Mouse (Mus musculus) midbrain, embryonic 14.5 days (tissue): Measurements from ENCODE around the gene Bzw2. TPM values are rescaled to one million over a fixed set of nuclear protein-coding genes. Genes with fewer than 3 reads are reported as not detected.

Experiments
- ATAC-seq: fragments of 200-750 bp; cut with Nextera tagmentation; 2 replicates; pipeline ENCODE4 v1.8.0; 2017; ENCODE audit warnings: moderate number of reproducible peaks, moderate library complexity; ENCODE audit not compliant: low FRiP score, low TSS enrichment
- DNase-seq: peaks from one replicate; pipeline ENCODE4 v3.0.0-alpha.2; 2015
- H3K27ac ChIP-seq: fragments of 300-500 bp; sonication (generic); replicated peaks from 2 replicates; pipeline ENCODE4 v1.5.1; 2014; ENCODE audit warnings: mild to moderate bottlenecking, low read depth, low read length, moderate library complexity
- H3K27me3 ChIP-seq: fragments of 300-500 bp; sonication (generic); 2 replicates; pipeline ENCODE4 v1.6.1; 2014; ENCODE audit warnings: low read length, control low read depth, mixed read lengths; ENCODE audit not compliant: control insufficient read depth, insufficient read depth
- H3K36me3 ChIP-seq: fragments of 300-500 bp; sonication (generic); 2 replicates; pipeline ENCODE4 v1.6.1; 2014; ENCODE audit warnings: low read length, control low read depth; ENCODE audit not compliant: control insufficient read depth, insufficient read depth
- H3K4me1 ChIP-seq: fragments of 300-500 bp; sonication (generic); 2 replicates; pipeline ENCODE4 v1.6.1; 2014; ENCODE audit warnings: mild to moderate bottlenecking, antibody characterized with exemption, low read length, control low read depth; ENCODE audit not compliant: control insufficient read depth, insufficient read depth
- H3K4me2 ChIP-seq: fragments of 300-500 bp; sonication (generic); 2 replicates; pipeline ENCODE4 v1.6.1; 2014; ENCODE audit warnings: mild to moderate bottlenecking, low read length, moderate library complexity
- H3K4me3 ChIP-seq: fragments of 300-500 bp; sonication (generic); replicated peaks from 2 replicates; pipeline ENCODE4 v1.5.1; 2014; ENCODE audit warnings: low read depth, low read length
- H3K9ac ChIP-seq: fragments of 300-500 bp; sonication (generic); replicated peaks from 2 replicates; pipeline ENCODE4 v1.6.1; 2014; ENCODE audit warnings: mild to moderate bottlenecking, low read length, moderate library complexity
- H3K9me3 ChIP-seq: fragments of 300-500 bp; sonication (generic); 2 replicates; pipeline ENCODE4 v1.6.1; 2016; ENCODE audit warnings: low read length, control low read depth, mixed read lengths; ENCODE audit not compliant: control insufficient read depth
- WGBS: fragments of 180-500 bp; shearing (Covaris S2); extraction: QIAGEN DNeasy Blood & Tissue Kit; methylation state at CpG from one replicate; pipeline ENCODE4 v1.1.7; 2014; 5-methylcytosine and 5-hydroxymethylcytosine counted together
- polyA plus RNA-seq: library from polyadenylated mRNA; unstranded; fragments of >200 nt; fragmentation: Nextera tagmentation; extraction: Ambion mirVana; gene quantifications from 2 replicates; pipeline ENCODE4 v1.2.1, GENCODE M21; 2014

The Bzw2 gene
- polyA plus RNA-seq, 1 experiment from 2014 or later = 484 TPM

DNA sequence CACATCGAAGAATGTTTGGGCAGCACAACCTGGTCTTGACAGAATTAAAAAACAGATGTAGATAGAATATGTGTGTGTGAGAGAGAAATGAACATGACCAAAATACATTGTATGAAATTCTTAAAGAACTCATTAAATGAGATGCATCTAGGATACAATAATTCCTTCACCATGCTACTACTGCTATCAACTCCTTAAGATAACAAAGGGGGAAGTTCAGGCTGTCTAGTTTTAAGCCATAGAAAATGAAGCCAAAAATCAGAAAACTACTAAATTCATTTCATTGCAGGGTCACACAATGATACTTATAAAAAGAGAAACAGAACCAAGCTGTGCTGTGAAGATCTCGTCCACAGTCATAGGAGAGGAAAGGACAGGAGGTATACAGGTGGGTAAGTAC lies 25.6 kb downstream of the Bzw2 start:
- DNase-seq (no peak), ATAC-seq (no peak)
- Histone ChIP-seq H3K4me3 (no peak overlapping the region), H3K27me3 (no peaks in the 10 kb centered on the region), H3K4me1 (no peaks in the 10 kb centered on the region), H3K4me2 (no peak overlapping the region), H3K9me3 (no peaks in the 10 kb centered on the region), H3K36me3 (peaks cover 43% of the 10 kb centered on the region), H3K9ac (no peak overlapping the region), H3K27ac (no peak overlapping the region)
- WGBS = 97% methylated on average over 2 of the region's 2 CpGs

DNA sequence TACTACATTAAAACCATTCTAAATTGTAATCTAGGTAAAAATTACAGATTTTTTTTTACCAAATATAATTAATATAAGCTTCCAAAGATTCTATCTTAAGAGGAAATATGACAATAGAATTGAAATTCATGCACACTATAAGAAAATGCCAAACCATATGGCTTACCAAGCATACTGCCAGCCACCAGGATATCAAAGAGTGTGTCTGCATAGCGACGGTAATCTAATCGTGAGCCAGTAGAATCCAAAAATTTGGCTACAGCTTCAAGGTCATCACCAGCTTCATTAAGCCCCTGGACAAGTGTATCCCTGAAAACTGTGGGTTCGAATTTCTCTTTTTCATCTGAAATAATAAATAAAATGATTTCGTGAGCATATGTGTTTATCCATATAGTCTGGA lies 28.1 kb downstream of the Bzw2 start:
- ATAC-seq = no peak
- H3K27ac ChIP-seq = no peak overlapping the region
- no peaks in the 10 kb centered on the region for H3K4me1 ChIP-seq
- no peaks in the 10 kb centered on the region for H3K27me3 ChIP-seq
- H3K4me3 ChIP-seq = no peak overlapping the region
- no peaks in the 10 kb centered on the region for H3K9me3 ChIP-seq
- 94% methylated on average over 5 of the region's 5 CpGs for WGBS
- DNase-seq = no peak
- H3K9ac ChIP-seq = no peak overlapping the region
- H3K36me3 ChIP-seq = peaks cover 43% of the 10 kb centered on the region
- H3K4me2 ChIP-seq = no peak overlapping the region

DNA sequence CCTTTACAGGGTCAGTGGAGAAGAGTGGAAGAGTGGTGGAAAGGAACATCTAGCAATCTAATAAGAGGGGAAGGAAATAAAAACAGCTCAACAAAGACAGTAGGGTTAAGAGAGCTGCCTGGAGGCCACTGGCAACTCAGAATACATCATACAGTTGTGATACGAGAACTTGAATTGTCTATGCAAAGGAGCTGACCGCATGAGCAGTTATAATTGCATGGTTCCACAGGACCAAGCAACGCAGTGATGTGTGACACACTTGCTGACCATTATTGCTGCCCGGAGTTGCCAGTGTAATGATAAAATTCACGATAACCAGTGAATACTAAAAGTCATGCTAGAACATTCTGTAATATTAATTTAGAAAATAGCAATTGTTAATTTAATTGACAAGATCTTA lies 31.8 kb downstream of the Bzw2 start:
- no peaks in the 10 kb centered on the region for H3K27me3 ChIP-seq
- DNase-seq = no peak
- peaks cover 55% of the 10 kb centered on the region for H3K36me3 ChIP-seq
- H3K4me3 ChIP-seq = no peak overlapping the region
- no peak overlapping the region for H3K27ac ChIP-seq
- ATAC-seq = no peak
- no peaks in the 10 kb centered on the region for H3K9me3 ChIP-seq
- H3K4me2 ChIP-seq = no peak overlapping the region
- no peaks in the 10 kb centered on the region for H3K4me1 ChIP-seq
- 92% methylated on average over 5 of the region's 5 CpGs for WGBS
- H3K9ac ChIP-seq = no peak overlapping the region

DNA sequence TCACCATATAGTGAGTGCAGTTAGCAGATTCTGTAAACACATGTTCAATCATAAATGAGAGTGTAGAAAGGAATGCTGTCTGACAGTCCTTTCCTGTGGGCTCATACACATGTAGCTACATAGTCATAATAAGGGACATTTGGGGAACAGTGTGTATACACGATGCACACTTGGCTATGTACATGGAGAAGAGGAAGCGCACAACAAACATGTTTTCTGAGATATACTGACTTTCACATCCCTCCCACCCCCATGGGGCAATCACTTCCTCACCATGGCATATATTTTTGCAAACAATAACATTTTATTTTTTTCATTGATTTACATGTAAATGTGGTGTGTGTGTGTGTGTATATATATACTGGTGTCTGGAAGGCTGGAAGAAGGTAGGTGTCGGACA lies 38.6 kb downstream of the Bzw2 start:
- Histone ChIP-seq H3K4me3 (no peak overlapping the region), H3K27me3 (no peaks in the 10 kb centered on the region), H3K9ac (no peak overlapping the region), H3K36me3 (peaks cover 85% of the 10 kb centered on the region), H3K4me2 (no peak overlapping the region), H3K4me1 (no peaks in the 10 kb centered on the region), H3K9me3 (no peaks in the 10 kb centered on the region), H3K27ac (no peak overlapping the region)
- DNase-seq = no peak
- WGBS = 98% methylated on average over 3 of the region's 3 CpGs
- no peak for ATAC-seq

DNA sequence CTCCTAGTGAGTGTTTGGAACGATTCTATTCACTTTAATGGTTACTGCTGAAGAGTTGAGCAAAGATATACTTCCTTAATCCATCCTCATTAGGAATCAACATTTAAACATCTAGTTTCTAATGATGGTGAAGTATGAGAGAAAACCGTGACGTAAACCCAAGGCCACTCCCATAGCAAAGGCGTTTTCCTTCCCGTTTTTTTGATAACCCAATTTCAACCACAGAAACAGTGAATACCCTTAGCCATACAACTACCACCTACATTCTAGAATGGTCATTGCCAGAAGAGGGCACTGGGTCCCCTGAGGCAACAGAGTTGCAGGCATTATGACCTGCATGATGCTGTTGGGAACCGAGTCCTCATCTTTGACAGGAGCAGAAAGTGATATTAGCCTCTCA lies 40.7 kb downstream of the Bzw2 start:
- Histone ChIP-seq H3K4me3 (no peak overlapping the region), H3K9ac (no peak overlapping the region), H3K27me3 (no peaks in the 10 kb centered on the region), H3K9me3 (no peaks in the 10 kb centered on the region), H3K4me1 (no peaks in the 10 kb centered on the region), H3K27ac (no peak overlapping the region), H3K36me3 (peaks cover 86% of the 10 kb centered on the region), H3K4me2 (no peak overlapping the region)
- ATAC-seq (no peak), DNase-seq (no peak)
- WGBS = 95% methylated on average over 6 of the region's 6 CpGs

DNA sequence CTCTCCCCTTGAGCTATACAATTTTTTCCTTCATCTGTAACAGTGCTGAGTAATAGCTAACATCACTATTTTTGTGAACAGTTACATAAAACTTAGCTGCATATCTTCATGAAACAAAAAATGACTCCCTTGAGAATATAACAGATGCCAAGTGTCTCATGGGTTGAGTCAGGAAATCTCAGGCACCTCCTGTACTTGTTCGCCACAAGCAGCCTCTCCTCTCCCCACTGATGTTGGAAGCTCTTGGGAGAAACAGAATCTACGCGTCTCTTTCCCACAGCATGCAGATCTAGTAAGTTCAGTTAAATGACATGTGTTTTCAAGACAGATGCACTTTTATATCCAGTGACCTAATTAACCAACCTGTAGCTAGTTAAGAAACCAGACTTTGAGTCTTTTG lies 45.8 kb downstream of the Bzw2 start:
- Histone ChIP-seq H3K36me3 (peaks cover 90% of the 10 kb centered on the region), H3K27me3 (no peaks in the 10 kb centered on the region), H3K4me2 (no peak overlapping the region), H3K4me1 (no peaks in the 10 kb centered on the region), H3K9me3 (no peaks in the 10 kb centered on the region), H3K27ac (no peak overlapping the region), H3K9ac (no peak overlapping the region), H3K4me3 (no peak overlapping the region)
- 97% methylated on average over 3 of the region's 3 CpGs for WGBS
- ATAC-seq (no peak), DNase-seq (no peak)

DNA sequence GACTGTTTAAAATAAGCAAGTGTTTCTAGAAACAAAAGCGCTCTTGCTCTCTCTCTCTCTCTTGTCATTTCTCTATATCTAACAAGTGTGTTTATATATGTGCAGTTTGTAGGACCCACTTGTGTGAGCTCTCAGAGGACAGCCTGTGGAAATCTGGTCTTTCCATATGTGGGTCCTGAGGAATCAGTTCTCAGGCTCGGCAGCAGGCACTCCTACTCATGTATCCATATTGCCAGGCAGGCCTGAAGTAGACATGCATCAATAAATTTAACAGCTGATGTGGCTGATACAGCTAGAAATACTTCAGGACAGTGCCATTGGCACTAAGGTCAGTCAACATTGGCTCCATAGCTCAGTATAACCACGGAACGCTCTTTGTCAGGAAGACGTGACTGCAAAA lies 46.8 kb downstream of the Bzw2 start:
- H3K9ac ChIP-seq = no peak overlapping the region
- H3K4me2 ChIP-seq = no peak overlapping the region
- DNase-seq (no peak), ATAC-seq (no peak)
- no peaks in the 10 kb centered on the region for H3K27me3 ChIP-seq
- no peaks in the 10 kb centered on the region for H3K4me1 ChIP-seq
- no peak overlapping the region for H3K4me3 ChIP-seq
- 95% methylated on average over 5 of the region's 5 CpGs for WGBS
- H3K27ac ChIP-seq = no peak overlapping the region
- peaks cover 89% of the 10 kb centered on the region for H3K36me3 ChIP-seq
- H3K9me3 ChIP-seq = no peaks in the 10 kb centered on the region

DNA sequence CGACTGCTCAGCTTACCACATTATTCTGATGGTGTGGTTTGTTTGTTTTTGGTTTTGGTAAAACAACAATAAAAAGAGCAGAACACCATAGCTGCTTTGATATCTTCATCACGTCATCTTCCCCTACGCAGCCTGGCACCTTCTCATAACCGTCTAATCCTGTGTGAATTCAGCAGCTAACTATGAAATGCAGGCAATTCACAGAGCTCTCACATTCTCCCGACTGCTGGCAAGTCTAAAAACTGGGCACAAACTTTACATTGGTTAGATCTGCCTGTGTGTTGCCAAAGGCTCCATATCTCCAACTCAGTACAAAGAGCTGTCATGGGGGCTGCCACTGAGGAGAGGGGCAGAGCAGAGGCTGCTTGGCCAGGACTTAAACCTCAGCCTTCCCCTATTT lies 47.4 kb downstream of the Bzw2 start:
- no peak for DNase-seq
- Histone ChIP-seq H3K4me2 (no peak overlapping the region), H3K27me3 (no peaks in the 10 kb centered on the region), H3K4me3 (no peak overlapping the region), H3K27ac (no peak overlapping the region), H3K36me3 (peaks cover 86% of the 10 kb centered on the region), H3K9me3 (no peaks in the 10 kb centered on the region), H3K9ac (no peak overlapping the region), H3K4me1 (no peaks in the 10 kb centered on the region)
- no peak for ATAC-seq
- WGBS = 93% methylated on average over 5 of the region's 5 CpGs

DNA sequence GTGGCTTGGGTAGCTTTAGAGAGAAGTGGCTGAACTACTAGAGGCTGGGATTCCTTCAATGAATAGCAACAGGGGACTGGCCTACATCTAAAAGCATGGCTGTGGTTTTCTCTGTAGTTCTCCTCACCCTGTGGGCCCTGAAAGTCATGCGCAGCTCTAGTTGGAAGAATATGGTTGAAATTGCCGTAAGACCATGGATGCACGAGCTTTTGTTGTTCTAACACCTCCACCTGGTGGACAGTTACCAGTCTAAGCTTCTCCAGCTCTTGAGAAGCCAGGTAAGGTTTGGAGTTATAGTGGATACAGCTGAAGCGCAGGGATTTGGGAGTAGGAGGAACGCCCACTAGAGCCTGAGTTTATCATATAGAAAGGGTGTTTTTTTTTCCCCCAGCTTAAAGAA lies 49.4 kb downstream of the Bzw2 start:
- no peaks in the 10 kb centered on the region for H3K27me3 ChIP-seq
- no peak overlapping the region for H3K4me3 ChIP-seq
- 94% methylated on average over 5 of the region's 5 CpGs for WGBS
- H3K27ac ChIP-seq = no peak overlapping the region
- no peak overlapping the region for H3K4me2 ChIP-seq
- no peak for ATAC-seq
- no peaks in the 10 kb centered on the region for H3K9me3 ChIP-seq
- peak; percentile 39 for DNase-seq
- H3K4me1 ChIP-seq = no peaks in the 10 kb centered on the region
- no peak overlapping the region for H3K9ac ChIP-seq
- peaks cover 78% of the 10 kb centered on the region for H3K36me3 ChIP-seq
